Mouse (Mus musculus): ENCODE data around the gene Ywhaq.

Ywhaq gene

DNA sequence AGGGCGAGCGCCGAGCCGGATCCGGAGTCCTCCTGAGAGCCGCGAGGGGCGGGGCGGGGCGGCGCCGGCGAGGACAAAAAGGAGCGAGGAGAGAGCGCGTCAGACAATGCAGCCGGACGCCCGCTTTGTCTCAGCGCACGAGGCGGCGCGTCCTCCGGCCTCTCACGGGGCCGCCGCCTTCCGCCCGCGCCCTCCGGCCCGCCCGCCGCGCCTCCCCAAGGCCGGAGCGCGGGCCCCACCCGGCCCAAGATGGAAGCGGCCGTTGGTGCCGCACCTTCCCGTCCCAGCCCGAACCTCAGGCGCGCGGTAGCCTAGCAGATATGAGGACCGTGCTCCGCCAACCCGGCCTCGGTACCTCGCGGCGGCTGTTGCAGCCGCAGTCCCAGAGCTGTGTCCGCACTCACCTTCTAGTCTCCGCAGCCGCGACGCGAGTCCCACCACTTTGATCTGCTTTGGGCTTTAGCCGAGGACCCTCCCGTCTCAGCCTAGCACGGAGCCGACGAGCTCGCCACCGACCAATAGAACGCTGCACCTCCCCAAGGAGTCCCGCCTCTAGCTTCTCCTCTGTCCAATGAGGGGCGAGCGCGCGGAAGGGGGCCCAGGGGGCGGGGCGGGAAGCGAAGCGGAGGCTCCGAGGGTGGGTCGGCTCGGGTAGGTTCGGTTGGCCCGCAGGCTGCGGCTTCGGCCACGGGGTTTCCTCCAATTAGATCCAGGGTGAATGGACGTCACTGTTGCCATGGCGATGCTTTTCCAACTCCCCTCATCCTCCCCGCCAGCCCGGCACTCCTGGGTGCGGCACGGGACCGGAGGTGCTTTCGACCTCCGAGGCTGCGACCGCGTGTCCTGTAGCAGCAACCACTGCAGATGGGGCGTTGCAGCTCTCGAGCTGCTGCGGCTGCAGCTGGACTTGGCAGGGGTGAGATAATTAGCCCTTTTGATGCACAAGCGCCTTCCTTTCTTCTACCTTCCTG, at the start of gene Ywhaq:
Gene Ywhaq (minus strand): TSS at position 538 of the 971 bp plus-strand sequence.
- in situ Hi-C loops (cut with MboI, MseI), result loop anchor here (5.0 kb wide), 2 partner anchors 35 to 40 kb away; no protein-coding TSS in a partner anchor

DNA sequence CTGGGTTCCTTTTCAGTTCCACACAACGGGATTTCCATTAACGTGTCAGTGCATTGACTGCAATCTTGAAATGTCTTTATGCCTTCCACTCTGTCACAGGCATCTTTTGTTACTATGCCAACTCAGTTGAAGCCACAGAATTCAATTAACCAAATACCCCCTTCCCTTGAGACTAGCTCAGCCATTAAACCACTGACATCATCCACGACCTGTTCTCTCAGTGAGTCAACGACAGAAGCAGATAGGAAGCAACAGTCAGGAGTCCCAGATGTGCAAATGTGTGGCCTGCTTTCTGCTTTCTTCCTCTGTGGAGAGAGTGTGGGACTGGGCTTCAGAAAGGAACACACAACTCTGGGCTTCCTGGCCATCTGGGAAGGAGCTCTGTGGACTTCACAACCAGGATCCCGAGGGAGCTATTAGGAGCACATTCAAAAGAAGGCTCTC, 46.0 kb upstream of the Ywhaq start:
- in situ Hi-C loops (cut with MboI, MseI), result no loop called here

GRCm38 (mm10) chr12:21462658-21463057, 45.2 kb upstream of the Ywhaq start:
- in situ Hi-C loops (cut with MboI, MseI), result no loop called here

GRCm38 (mm10) chr12:21459681-21460080, 42.2 kb upstream of the Ywhaq start:
- in situ Hi-C loops (cut with MboI, MseI), result no loop called here

- in situ Hi-C loops (cut with MboI, MseI), result no loop called here
Observed at GRCm38 (mm10) chr12:21456021-21456420, 38.6 kb upstream of the Ywhaq start.

- in situ Hi-C loops (cut with MboI, MseI), result loop anchor here (5.0 kb wide), 1 partner anchor 34 kb away; the partner anchor contains the start of gene Ywhaq (in 2 of the 2)
Observed at GRCm38 (mm10) chr12:21451752-21452151, 34.3 kb upstream of the Ywhaq start.

- in situ Hi-C loops (cut with MboI, MseI), result loop anchor here (5.0 kb wide), 1 partner anchor 34 kb away; the partner anchor contains the start of gene Ywhaq (in 2 of the 2)
Observed at GRCm38 (mm10) chr12:21451351-21451750, 33.9 kb upstream of the Ywhaq start.

- in situ Hi-C loops (cut with MboI, MseI), result no loop called here
Observed at GRCm38 (mm10) chr12:21443783-21444182, 26.3 kb upstream of the Ywhaq start.

DNA sequence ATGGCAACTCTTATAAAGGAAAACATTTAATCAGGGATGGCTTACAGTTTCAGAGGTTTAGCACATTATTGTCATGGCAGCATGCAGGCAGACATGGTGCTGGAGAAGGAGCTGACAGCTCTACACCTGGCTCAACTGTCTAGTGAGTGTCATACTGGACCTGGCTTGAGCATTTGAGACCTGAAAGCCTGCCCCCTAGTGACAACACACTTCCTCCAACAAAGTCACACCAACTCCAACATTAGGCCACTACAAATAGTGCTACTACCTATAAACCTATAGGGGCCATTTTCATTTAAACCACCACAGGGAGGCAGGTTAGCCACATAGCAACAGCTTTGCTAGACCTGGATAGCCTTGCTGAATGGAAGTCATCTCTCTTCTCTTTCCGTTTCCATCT, 24.4 kb upstream of the Ywhaq start:
- in situ Hi-C loops (cut with MboI, MseI), result no loop called here

DNA sequence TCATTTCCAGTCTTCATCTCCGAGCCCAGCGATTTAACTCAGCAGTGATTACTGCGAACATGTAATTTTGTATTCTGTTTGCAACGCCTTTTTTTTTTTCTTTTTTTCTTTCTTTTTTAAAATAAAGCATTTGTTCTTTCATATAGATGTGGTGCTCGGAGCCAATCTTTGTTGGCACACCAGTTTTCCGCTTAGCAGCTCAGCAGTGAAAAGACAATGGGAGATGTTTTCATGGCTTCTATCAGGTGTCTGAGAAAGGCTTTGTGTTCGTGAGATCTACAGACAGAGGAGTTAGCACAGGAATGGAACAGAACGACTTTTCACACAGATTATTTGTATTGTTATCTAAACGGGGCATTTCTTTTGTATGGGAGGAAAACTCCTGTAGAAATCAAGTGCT, 22.0 kb upstream of the Ywhaq start:
- in situ Hi-C loops (cut with MboI, MseI), result no loop called here

GRCm38 (mm10) chr12:21438750-21439394, 21.4 kb upstream of the Ywhaq start:
- in situ Hi-C loops (cut with MboI, MseI), result no loop called here

DNA sequence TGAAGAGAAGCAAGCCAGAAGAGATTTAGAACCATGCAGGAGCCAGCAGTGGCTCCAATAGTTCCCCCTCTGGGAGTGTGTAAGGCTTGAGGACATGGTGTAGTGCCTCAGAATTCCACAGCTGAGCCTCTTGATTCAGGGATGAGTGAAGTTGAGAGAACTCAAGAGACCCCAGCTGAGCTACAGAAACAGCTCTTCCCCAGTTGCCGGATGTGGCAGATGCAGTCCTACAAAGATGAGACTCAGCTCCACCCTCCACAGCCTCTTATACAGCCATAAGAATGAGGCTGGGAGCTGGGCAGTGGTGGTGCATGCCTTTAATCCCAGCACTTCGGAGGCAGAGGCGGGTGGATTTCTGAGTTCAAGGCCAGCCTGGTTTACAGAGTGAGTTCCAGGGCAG, 20.9 kb upstream of the Ywhaq start:
- in situ Hi-C loops (cut with MboI, MseI), result no loop called here

DNA sequence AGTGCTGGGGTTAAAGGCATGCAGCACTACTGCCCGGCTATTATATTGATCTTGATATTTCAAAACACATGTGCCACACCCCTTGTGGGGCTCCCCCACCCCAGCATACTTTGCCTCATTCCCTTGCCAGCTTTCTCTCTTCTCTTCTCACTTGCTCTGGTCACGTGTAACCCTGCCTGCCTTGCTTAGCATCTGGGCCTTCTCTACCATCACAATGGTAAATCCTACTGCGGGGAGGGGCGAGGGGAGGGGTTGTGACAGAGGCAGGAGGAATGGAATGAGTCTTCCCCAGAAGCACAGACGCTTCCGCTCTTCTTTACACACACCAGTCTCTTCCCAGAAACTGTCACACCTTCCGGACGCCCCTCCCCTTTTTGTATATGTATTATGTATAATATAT, 14.5 kb upstream of the Ywhaq start:
- in situ Hi-C loops (cut with MboI, MseI), result no loop called here

DNA sequence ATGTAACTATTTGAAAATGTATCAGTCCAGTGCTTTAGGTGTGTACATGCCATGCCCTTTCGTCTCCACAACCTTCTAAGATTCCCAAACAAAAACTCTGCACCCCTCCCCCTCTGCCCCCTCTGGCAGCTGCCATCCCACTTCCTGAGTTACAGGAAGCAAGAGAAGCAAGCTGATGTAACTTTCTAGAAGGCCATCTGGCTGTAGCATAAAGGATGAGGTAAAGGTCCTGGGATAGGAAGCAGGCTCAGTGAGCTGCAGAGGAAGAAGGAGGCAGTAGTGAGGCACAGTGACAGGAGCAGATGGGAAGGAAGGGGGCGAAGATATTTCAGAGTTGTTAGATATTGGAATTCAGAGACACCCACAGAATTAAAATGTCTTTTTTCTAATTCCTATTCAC, 13.6 kb upstream of the Ywhaq start:
- in situ Hi-C loops (cut with MboI, MseI), result no loop called here

DNA sequence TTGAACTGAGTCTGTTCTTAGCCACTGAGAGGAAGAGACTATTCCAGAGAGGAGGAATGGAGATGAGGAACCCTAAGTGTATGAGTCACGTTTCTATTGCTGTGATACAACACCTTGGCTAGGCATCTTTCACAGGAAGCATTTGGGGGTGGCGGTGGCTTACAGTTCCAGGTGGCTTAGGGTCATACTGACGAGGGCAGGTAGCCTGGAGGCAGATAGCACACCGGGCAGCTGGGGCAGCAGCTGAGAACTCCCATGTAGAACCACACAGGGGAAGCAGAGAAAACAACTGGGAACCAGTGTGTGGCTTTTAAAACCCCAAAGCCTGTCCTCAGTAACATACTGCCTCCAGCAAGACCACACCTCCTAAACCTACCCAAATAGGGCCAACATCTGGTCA, 12.7 kb upstream of the Ywhaq start:
- in situ Hi-C loops (cut with MboI, MseI), result no loop called here

DNA sequence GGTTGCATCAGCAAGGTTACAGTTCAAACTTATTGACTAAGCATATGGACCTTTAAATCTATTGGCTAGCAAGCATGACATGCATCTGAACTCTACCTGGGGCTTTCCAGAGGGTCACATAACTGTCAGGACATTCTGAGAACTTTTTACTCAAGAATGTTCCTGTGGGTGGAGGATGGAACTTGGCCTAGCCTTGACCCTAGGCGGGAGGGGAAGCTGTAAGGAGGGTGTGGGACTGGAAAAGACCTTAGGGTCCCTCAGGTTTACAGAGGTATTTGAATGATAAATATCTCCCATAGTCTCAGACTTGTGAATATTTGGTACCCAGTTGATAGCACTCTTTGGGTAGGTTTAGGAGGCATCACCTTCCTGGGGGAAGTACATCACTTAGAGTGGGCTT, 11.6 kb upstream of the Ywhaq start:
- in situ Hi-C loops (cut with MboI, MseI), result no loop called here

GRCm38 (mm10) chr12:21426065-21426940, 8.9 kb upstream of the Ywhaq start:
- in situ Hi-C loops (cut with MboI, MseI), result no loop called here

DNA sequence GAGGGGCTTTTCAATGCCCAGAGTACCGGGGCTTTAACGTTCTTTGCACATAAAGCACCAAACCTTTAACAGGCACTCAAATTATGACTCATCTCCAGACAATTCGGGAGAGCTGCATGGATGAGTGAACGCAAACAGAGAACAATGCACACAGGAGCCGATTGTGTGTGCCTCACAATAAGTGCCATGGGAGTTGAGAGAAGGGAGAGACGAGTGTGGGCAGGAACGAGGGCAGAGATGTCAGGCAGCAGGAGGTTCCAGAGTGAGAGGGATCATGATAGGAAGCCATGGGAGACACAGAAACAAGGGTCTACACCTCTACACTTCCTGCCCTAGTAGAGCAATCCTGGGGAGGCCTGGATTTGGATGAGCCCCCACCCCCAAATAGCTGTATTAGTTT, 7.2 kb upstream of the Ywhaq start:
- in situ Hi-C loops (cut with MboI, MseI), result no loop called here

DNA sequence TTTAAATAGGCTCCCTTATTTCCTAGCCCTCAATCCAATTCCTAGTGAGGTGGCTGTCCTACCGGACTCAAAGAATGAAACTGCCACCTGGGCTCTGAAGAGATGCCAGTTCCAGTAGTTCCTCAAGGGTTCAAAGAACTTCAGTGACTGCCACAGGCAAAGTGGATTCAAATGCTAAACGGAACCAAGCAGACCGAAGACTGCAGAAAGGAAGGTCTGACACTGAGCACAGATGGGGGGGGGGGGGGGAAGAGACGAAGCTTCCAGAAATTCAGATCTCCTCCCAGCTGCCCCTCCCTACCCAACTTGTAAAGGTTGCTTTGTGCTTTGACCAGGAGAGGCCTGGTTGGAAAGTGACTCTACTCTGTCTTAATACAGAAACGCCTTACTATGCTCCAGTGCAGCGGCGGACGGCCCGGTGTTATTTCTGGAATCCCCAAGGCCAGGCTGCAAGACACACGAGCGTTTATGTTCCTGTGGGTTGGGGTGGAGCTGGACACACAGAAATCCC, 1.2 kb upstream of the Ywhaq start:
- in situ Hi-C loops (cut with MboI, MseI), result loop anchor here (5.0 kb wide), 2 partner anchors 34 to 41 kb away; no protein-coding TSS in a partner anchor

DNA sequence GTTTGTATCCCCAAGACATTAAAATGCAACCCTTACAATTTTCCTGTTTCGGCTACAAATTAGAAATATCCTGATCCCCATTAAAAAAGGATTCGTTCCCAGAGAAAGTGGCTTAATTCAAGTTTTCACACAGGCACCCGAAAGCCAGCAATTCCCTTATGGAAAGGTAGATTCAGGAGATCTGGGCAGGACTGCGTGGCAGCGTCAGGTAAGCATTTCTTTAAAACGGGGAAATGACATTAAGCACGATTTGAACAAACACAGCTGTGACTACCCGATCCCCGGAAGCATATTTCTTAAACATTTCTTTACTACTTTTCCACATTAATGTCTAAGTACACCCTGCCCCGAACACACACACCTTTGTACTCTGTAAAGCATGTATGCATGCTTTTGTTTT, 646 bp upstream of the Ywhaq start:
- in situ Hi-C loops (cut with MboI, MseI), result loop anchor here (5.0 kb wide), 2 partner anchors 34 to 41 kb away; no protein-coding TSS in a partner anchor

GRCm38 (mm10) chr12:21416506-21416905, 931 bp downstream of the Ywhaq start:
- in situ Hi-C loops (cut with MboI, MseI), result loop anchor here (5.0 kb wide), 2 partner anchors 36 to 39 kb away; no protein-coding TSS in a partner anchor
